23 mouse cellular contexts compared by ENCODE assay signal in the genomic region with DNA sequence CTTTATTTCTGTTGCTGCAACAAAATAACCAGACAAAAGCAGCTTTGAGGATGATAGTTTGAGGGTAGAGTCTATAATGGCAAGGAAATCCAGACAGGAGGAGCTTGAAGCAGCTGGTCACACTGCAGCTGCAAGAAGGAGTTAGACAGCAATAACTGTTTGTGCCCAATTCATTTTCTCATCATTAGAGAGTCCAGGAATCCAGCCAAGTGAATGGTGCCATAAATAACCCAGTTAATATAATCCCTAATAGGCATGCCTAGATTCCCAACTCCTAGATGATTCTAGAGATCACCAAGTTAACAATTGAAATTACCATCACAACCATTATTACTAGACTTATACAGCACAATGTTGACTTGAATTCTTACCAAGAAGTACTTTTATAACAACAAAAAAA.
A peak's percentile ranks its signal among the peaks of the same experiment; 100 is the strongest.
DNase-seq lines count a peak whose midpoint lies in the region; ATAC-seq lines count a peak whose summit lies in the region.
"Had no signal": no experiment of that assay in that cellular context is flagged by ENCODE, and none has a peak within 500 bp of the region (broad histone marks: within the 10 kb centered on the region; RNA-seq: fewer than 3 reads in every experiment).

No protein-coding gene starts in this region.

- no peaks in the 10 kb centered on the region for H3K36me3 ChIP-seq in kidney, embryonic 15.5 days
- H3K36me3 ChIP-seq: embryonic facial prominence, embryonic 13.5 days; embryonic facial prominence, embryonic 15.5 days; forebrain, embryonic 10.5 days; forebrain, embryonic 12.5 days had no signal

- ATAC-seq in kidney, embryonic 15.5 days (replicated peaks; ENCODE audit: low FRiP score), result no peak
- ATAC-seq: activated CD4-positive, CD25-positive, alpha-beta regulatory T cell, adult 4 months; forebrain, embryonic 14.5 days; forebrain, embryonic 16.5 days; Patski had no signal

- H3K4me3 ChIP-seq in kidney, embryonic 15.5 days (replicated peaks), result no peak overlapping the region
- H3K4me3 ChIP-seq: embryonic facial prominence, embryonic 13.5 days; embryonic facial prominence, embryonic 15.5 days; erythroblast, embryonic 14.5 days; forebrain, embryonic 10.5 days; forebrain, embryonic 12.5 days had no signal

- no peaks in the 10 kb centered on the region for H3K27me3 ChIP-seq in kidney, embryonic 15.5 days
- H3K27me3 ChIP-seq: embryonic facial prominence, embryonic 13.5 days; embryonic facial prominence, embryonic 15.5 days; forebrain, embryonic 12.5 days; Patski had no signal

- no peak overlapping the region for H3K4me2 ChIP-seq in kidney, embryonic 15.5 days
- H3K4me2 ChIP-seq: embryonic facial prominence, embryonic 13.5 days; embryonic facial prominence, embryonic 15.5 days; forebrain, embryonic 12.5 days had no signal

- H3K27ac ChIP-seq in kidney, embryonic 15.5 days, result no peak overlapping the region
- H3K27ac ChIP-seq: embryonic facial prominence, embryonic 13.5 days; embryonic facial prominence, embryonic 15.5 days; forebrain, embryonic 10.5 days; forebrain, embryonic 12.5 days had no signal

- H3K9ac ChIP-seq in kidney, embryonic 15.5 days, result no peak overlapping the region
- H3K9ac ChIP-seq: embryonic facial prominence, embryonic 13.5 days; embryonic facial prominence, embryonic 15.5 days; forebrain, embryonic 12.5 days had no signal

- H3K4me1 ChIP-seq in kidney, embryonic 15.5 days, result no peaks in the 10 kb centered on the region
- H3K4me1 ChIP-seq: embryonic facial prominence, embryonic 13.5 days; embryonic facial prominence, embryonic 15.5 days; forebrain, embryonic 10.5 days; forebrain, embryonic 12.5 days had no signal

- DNase-seq in retina, postnatal 1 day, result peak; percentile 50
- no peak for DNase-seq in retina, embryonic 14.5 days (ENCODE audit: low spot score)
- DNase-seq in brain, adult 2 months (ENCODE audit: low read depth, low spot score), result peak; percentile 24
- no peak for DNase-seq in cerebellum, postnatal 4 days (ENCODE audit: low spot score in 2 of 2)
- DNase-seq: adrenal gland, adult 8-10 months; adrenal gland, postnatal 14 days; adrenal gland, postnatal 36 days; cerebellum, adult 11-12 months; cerebellum, adult 2 months; cerebellum, adult 9-10 months; cerebellum, postnatal 10 days; cerebellum, postnatal 25 days; embryo, embryonic 11 days had no signal

- H3K9me3 ChIP-seq in kidney, embryonic 15.5 days (replicated peaks), result no peaks in the 10 kb centered on the region
- H3K9me3 ChIP-seq: embryonic facial prominence, embryonic 13.5 days; embryonic facial prominence, embryonic 15.5 days; forebrain, embryonic 10.5 days; forebrain, embryonic 12.5 days had no signal

Comparison
In these comparisons a context has a peak if more than half of its experiments do, and no peak if none do; other contexts are left out.
1. DNase-seq: peak in retina, postnatal 1 day (single experiment) and brain, adult 2 months (single experiment); none in retina, embryonic 14.5 days (single experiment) and cerebellum, postnatal 4 days (0 of 2).